Mouse (Mus musculus): ENCODE measurements at regions not wholly inside any gene's neighbourhood (a gene's known extent, or its start where the extent isn't known, plus 50 kb on each side); places are given as distances from the start of the nearest gene placed in this dataset.

GRCm38 (mm10) chr3:22815842-22816241, 739.4 kb downstream of the Tbl1xr1 start:
- DNase-seq (ENCODE audit: low spot score) (no peak), ATAC-seq (ENCODE audit: insufficient read depth, low read depth) (no peak)
- Histone ChIP-seq H3K27ac (ENCODE audit: low read depth) (no peak overlapping the region), H3K9me3 (replicated peaks; ENCODE audit: control insufficient read depth, low read length) (no peaks in the 10 kb centered on the region), H3K9ac (replicated peaks; ENCODE audit: low read depth, low read length) (no peak overlapping the region), H3K4me2 (ENCODE audit: low read depth, low read length) (no peak overlapping the region), H3K4me1 (ENCODE audit: control insufficient read depth, insufficient read depth) (no peaks in the 10 kb centered on the region), H3K4me3 (ENCODE audit: low read depth, low read length) (no peak overlapping the region), H3K36me3 (replicated peaks; ENCODE audit: control insufficient read depth, insufficient read depth, low read length) (no peaks in the 10 kb centered on the region), H3K27me3 (ENCODE audit: control insufficient read depth, insufficient read depth, low read length) (no peaks in the 10 kb centered on the region)
- TF ChIP-seq EP300 (IDR thresholded peaks at IDR 0.05; ENCODE audit: low read depth): no peak
- no peak for TF ChIP-seq CTCF (IDR thresholded peaks at IDR 0.05; ENCODE audit: low read depth)
- WGBS: 70% methylated on average over 2 of the region's 2 CpGs

DNA sequence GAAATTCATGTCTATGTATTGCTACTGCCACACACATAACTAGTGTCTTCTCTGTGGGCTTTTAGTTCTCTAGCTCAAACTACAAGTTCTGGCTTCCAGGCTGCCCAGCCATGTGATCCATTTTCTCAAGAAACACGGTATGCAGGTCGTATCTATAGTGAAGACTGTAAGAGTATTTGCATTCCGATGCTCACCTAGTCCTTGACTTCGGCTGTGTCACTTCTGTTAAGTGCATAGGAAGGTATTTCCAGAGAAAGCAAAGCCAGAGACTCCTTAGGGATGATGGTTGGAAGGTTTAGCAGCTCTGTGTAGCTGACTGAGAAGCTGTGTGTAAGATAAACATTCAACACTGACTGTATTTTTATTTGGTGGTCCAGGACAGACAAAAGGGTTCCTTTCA, 750.0 kb downstream of the Tbl1xr1 start:
- H3K36me3 ChIP-seq (replicated peaks; ENCODE audit: control insufficient read depth, insufficient read depth, low read length): no peaks in the 10 kb centered on the region
- WGBS: 68% methylated on average over 4 of the region's 4 CpGs
- DNase-seq (ENCODE audit: low spot score) (no peak), ATAC-seq (ENCODE audit: insufficient read depth, low read depth) (no peak)
- no peaks in the 10 kb centered on the region for H3K27me3 ChIP-seq (ENCODE audit: control insufficient read depth, insufficient read depth, low read length)
- no peak overlapping the region for H3K4me3 ChIP-seq (ENCODE audit: low read depth, low read length)
- H3K9ac ChIP-seq (replicated peaks; ENCODE audit: low read depth, low read length): no peak overlapping the region
- H3K27ac ChIP-seq (ENCODE audit: low read depth): no peak overlapping the region
- H3K9me3 ChIP-seq (replicated peaks; ENCODE audit: control insufficient read depth, low read length): no peaks in the 10 kb centered on the region
- H3K4me1 ChIP-seq (ENCODE audit: control insufficient read depth, insufficient read depth): no peaks in the 10 kb centered on the region
- no peak for TF ChIP-seq EP300 (IDR thresholded peaks at IDR 0.05; ENCODE audit: low read depth)
- no peak for TF ChIP-seq CTCF (IDR thresholded peaks at IDR 0.05; ENCODE audit: low read depth)
- no peak overlapping the region for H3K4me2 ChIP-seq (ENCODE audit: low read depth, low read length)

DNA sequence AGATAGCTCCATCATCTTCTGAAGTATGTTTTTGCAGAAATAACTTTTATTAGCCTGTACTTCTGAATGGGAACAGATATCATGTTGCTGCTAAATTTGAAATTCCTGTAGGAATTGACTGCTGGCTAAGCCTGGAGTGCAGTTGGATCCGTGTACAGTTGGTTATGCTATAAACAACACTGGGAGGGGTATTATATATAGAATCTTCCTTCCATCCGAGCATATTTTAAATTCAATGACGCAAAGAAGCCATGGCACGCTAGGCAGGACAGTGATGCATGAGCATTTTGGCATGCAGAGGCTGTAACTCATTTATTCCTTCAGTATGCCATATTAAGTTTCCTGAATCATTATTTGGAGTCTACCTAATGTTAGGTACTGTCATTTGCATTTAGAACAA, 762.5 kb downstream of the Tbl1xr1 start:
- TF ChIP-seq CTCF (IDR thresholded peaks at IDR 0.05; ENCODE audit: low read depth) (no peak), EP300 (IDR thresholded peaks at IDR 0.05; ENCODE audit: low read depth) (no peak)
- Histone ChIP-seq H3K9ac (replicated peaks; ENCODE audit: low read depth, low read length) (no peak overlapping the region), H3K4me2 (ENCODE audit: low read depth, low read length) (no peak overlapping the region), H3K27ac (ENCODE audit: low read depth) (no peak overlapping the region), H3K9me3 (replicated peaks; ENCODE audit: control insufficient read depth, low read length) (no peaks in the 10 kb centered on the region), H3K36me3 (replicated peaks; ENCODE audit: control insufficient read depth, insufficient read depth, low read length) (no peaks in the 10 kb centered on the region), H3K27me3 (ENCODE audit: control insufficient read depth, insufficient read depth, low read length) (no peaks in the 10 kb centered on the region), H3K4me1 (ENCODE audit: control insufficient read depth, insufficient read depth) (no peaks in the 10 kb centered on the region), H3K4me3 (ENCODE audit: low read depth, low read length) (no peak overlapping the region)
- DNase-seq (ENCODE audit: low spot score) (no peak), ATAC-seq (ENCODE audit: insufficient read depth, low read depth) (no peak)
- WGBS: 60% methylated on average over 4 of the region's 4 CpGs

GRCm38 (mm10) chr3:22850474-22850873, 774.0 kb downstream of the Tbl1xr1 start:
- no peaks in the 10 kb centered on the region for H3K9me3 ChIP-seq (replicated peaks; ENCODE audit: control insufficient read depth, low read length)
- no peak overlapping the region for H3K9ac ChIP-seq (replicated peaks; ENCODE audit: low read depth, low read length)
- no peak overlapping the region for H3K4me3 ChIP-seq (ENCODE audit: low read depth, low read length)
- no peaks in the 10 kb centered on the region for H3K27me3 ChIP-seq (ENCODE audit: control insufficient read depth, insufficient read depth, low read length)
- DNase-seq (ENCODE audit: low spot score) (no peak), ATAC-seq (ENCODE audit: insufficient read depth, low read depth) (no peak)
- H3K36me3 ChIP-seq (replicated peaks; ENCODE audit: control insufficient read depth, insufficient read depth, low read length): no peaks in the 10 kb centered on the region
- TF ChIP-seq CTCF (IDR thresholded peaks at IDR 0.05; ENCODE audit: low read depth) (no peak), EP300 (IDR thresholded peaks at IDR 0.05; ENCODE audit: low read depth) (no peak)
- H3K4me1 ChIP-seq (ENCODE audit: control insufficient read depth, insufficient read depth): no peaks in the 10 kb centered on the region
- H3K4me2 ChIP-seq (ENCODE audit: low read depth, low read length): no peak overlapping the region
- H3K27ac ChIP-seq (ENCODE audit: low read depth): no peak overlapping the region

GRCm38 (mm10) chr3:22863595-22863994, 787.1 kb downstream of the Tbl1xr1 start:
- TF ChIP-seq EP300 (IDR thresholded peaks at IDR 0.05; ENCODE audit: low read depth) (no peak), CTCF (IDR thresholded peaks at IDR 0.05; ENCODE audit: low read depth) (no peak)
- Histone ChIP-seq H3K27me3 (ENCODE audit: control insufficient read depth, insufficient read depth, low read length) (no peaks in the 10 kb centered on the region), H3K27ac (ENCODE audit: low read depth) (no peak overlapping the region), H3K4me3 (ENCODE audit: low read depth, low read length) (no peak overlapping the region), H3K4me2 (ENCODE audit: low read depth, low read length) (no peak overlapping the region), H3K36me3 (replicated peaks; ENCODE audit: control insufficient read depth, insufficient read depth, low read length) (no peaks in the 10 kb centered on the region), H3K4me1 (ENCODE audit: control insufficient read depth, insufficient read depth) (no peaks in the 10 kb centered on the region), H3K9ac (replicated peaks; ENCODE audit: low read depth, low read length) (no peak overlapping the region), H3K9me3 (replicated peaks; ENCODE audit: control insufficient read depth, low read length) (no peaks in the 10 kb centered on the region)
- 73% methylated on average over 2 of the region's 2 CpGs for WGBS
- no peak for ATAC-seq (ENCODE audit: insufficient read depth, low read depth)
- no peak for DNase-seq (ENCODE audit: low spot score)

DNA sequence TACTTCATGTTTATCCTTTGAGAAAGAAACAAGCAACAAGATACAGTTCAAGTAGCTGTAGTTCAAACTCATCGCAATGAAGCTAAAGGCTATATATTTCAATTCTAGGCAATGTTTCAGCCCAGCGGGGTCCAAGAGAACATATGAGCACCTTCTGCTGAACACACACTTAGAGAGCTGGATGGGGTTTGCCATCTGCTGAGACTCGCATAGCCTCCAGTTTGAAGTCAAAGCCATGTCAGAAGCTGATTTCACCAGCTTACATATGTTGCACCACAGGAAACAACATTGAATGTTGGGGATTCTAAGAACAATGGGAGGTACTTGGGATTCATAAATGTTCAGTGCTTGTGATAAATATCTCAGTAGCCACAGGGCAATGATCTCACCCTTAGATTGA, 801.4 kb downstream of the Tbl1xr1 start:
- Histone ChIP-seq H3K4me3 (ENCODE audit: low read depth, low read length) (no peak overlapping the region), H3K9ac (replicated peaks; ENCODE audit: low read depth, low read length) (no peak overlapping the region), H3K9me3 (replicated peaks; ENCODE audit: control insufficient read depth, low read length) (no peaks in the 10 kb centered on the region), H3K27ac (ENCODE audit: low read depth) (no peak overlapping the region), H3K27me3 (ENCODE audit: control insufficient read depth, insufficient read depth, low read length) (no peaks in the 10 kb centered on the region), H3K36me3 (replicated peaks; ENCODE audit: control insufficient read depth, insufficient read depth, low read length) (no peaks in the 10 kb centered on the region), H3K4me1 (ENCODE audit: control insufficient read depth, insufficient read depth) (no peaks in the 10 kb centered on the region), H3K4me2 (ENCODE audit: low read depth, low read length) (no peak overlapping the region)
- TF ChIP-seq CTCF (IDR thresholded peaks at IDR 0.05; ENCODE audit: low read depth): no peak
- no peak for TF ChIP-seq EP300 (IDR thresholded peaks at IDR 0.05; ENCODE audit: low read depth)
- ATAC-seq (ENCODE audit: insufficient read depth, low read depth) (no peak), DNase-seq (ENCODE audit: low spot score) (no peak)
- 81% methylated on average over 3 of the region's 3 CpGs for WGBS

Data from heart, postnatal 0 days (tissue).